Mouse (Mus musculus) CH12.LX (cell line): ENCODE measurements around the gene Adarb1. TPM values are rescaled to one million over a fixed set of nuclear protein-coding genes. Genes with fewer than 3 reads are reported as not detected.

Source experiments
- DNase-seq: peaks from one replicate; pipeline ENCODE4 v3.0.0-alpha.2; 2013; ENCODE audit errors: extremely low read depth
- H3K27ac ChIP-seq: 2 replicates; pipeline ENCODE4 v1.5.1; 2012; ENCODE audit warnings: low read depth, mild to moderate bottlenecking, control low read depth, moderate library complexity; ENCODE audit not compliant: insufficient read depth
- H3K27me3 ChIP-seq: replicated peaks from 2 replicates; pipeline ENCODE3; 2012; ENCODE audit warnings: inconsistent platforms
- H3K36me3 ChIP-seq, 2 experiments: replicated peaks in 1 of 2; 2 replicates each; pipeline versions ENCODE3 to v1.6.1; 2012; ENCODE audit warnings: inconsistent platforms in 1 of 2, low read length in 1 of 2, mild to moderate bottlenecking in 1 of 2, mixed read lengths in 1 of 2, moderate library complexity in 1 of 2; ENCODE audit not compliant: control insufficient read depth in 1 of 2, insufficient read depth in 1 of 2
- H3K4me1 ChIP-seq, 2 experiments: 2 replicates each; pipeline ENCODE4 v1.6.1; 2012; ENCODE audit warnings: inconsistent platforms in 1 of 2, moderate library complexity in 1 of 2; ENCODE audit not compliant: insufficient read depth in 2 of 2, control insufficient read depth in 1 of 2
- H3K4me2 ChIP-seq: 2 replicates; pipeline ENCODE4 v1.6.1; 2012; ENCODE audit warnings: low read depth, mild to moderate bottlenecking, control low read depth; ENCODE audit not compliant: poor library complexity, insufficient read depth, severe bottlenecking
- H3K4me3 ChIP-seq, 3 experiments: fragments of 150-350 bp in 1 of 3; sonication (generic) in 1 of 3; replicated peaks in 1 of 3; 2 replicates each; pipeline versions ENCODE3 to v1.5.1; 2011 to 2012; ENCODE audit warnings: low read depth in 2 of 3, low read length in 2 of 3, mild to moderate bottlenecking in 2 of 3, moderate library complexity in 2 of 3, control low read depth in 1 of 3, improper control_type of control experiment in 1 of 3, inconsistent platforms in 1 of 3, mixed read lengths in 1 of 3; ENCODE audit not compliant: poor library complexity in 1 of 3
- H3K79me2 ChIP-seq: replicated peaks from 2 replicates; pipeline ENCODE4 v1.6.1; 2012; ENCODE audit warnings: mild to moderate bottlenecking, moderate library complexity; ENCODE audit not compliant: control insufficient read depth, poor library complexity, insufficient read depth, severe bottlenecking; ENCODE audit errors: extremely low read depth
- H3K9ac ChIP-seq: 2 replicates; pipeline ENCODE4 v1.6.1; 2012; ENCODE audit warnings: low read depth, mild to moderate bottlenecking, control low read depth, moderate library complexity; ENCODE audit not compliant: insufficient read depth
- H3K9me3 ChIP-seq: replicated peaks from 2 replicates; pipeline ENCODE3; 2012; ENCODE audit warnings: low read length, inconsistent platforms, mixed read lengths
- BHLHE40 ChIP-seq: IDR thresholded peaks from 2 replicates; pipeline ENCODE4 v1.6.1; 2011; ENCODE audit warnings: mild to moderate bottlenecking, low read depth, low read length, improper control_type of control experiment
- CHD1 ChIP-seq: IDR thresholded peaks from 2 replicates; pipeline ENCODE4 v1.6.1; 2012; ENCODE audit warnings: low read depth, low read length, improper control_type of control experiment, inconsistent platforms
- E2F4 ChIP-seq: IDR thresholded peaks from 2 replicates; pipeline ENCODE4 v1.6.1; 2011; ENCODE audit warnings: low read depth, low read length, improper control_type of control experiment; ENCODE audit not compliant: insufficient replicate concordance
- ELF1 ChIP-seq: IDR thresholded peaks from 2 replicates; pipeline ENCODE4 v1.6.1; 2014; ENCODE audit warnings: low read depth, mild to moderate bottlenecking, inconsistent platforms, low read length, improper control_type of control experiment
- ETS1 ChIP-seq: conservative IDR thresholded peaks from 2 replicates; pipeline ENCODE4 v1.6.1; 2012; ENCODE audit warnings: low read depth, mild to moderate bottlenecking, inconsistent platforms, low read length, improper control_type of control experiment, moderate library complexity
- GABPA ChIP-seq: IDR thresholded peaks from 2 replicates; pipeline ENCODE4 v1.6.1; 2012; ENCODE audit warnings: low read depth, low read length, improper control_type of control experiment, inconsistent platforms; ENCODE audit not compliant: insufficient replicate concordance
- HCFC1 ChIP-seq: IDR thresholded peaks from 2 replicates; pipeline ENCODE4 v1.6.1; 2012; ENCODE audit warnings: low read depth, mild to moderate bottlenecking, inconsistent platforms, low read length, improper control_type of control experiment
- KAT2A ChIP-seq: IDR thresholded peaks from 2 replicates; pipeline ENCODE4 v1.6.1; 2012; ENCODE audit warnings: low read length, improper control_type of control experiment, inconsistent platforms; ENCODE audit not compliant: insufficient replicate concordance
- MAFK ChIP-seq: IDR thresholded peaks from 2 replicates; pipeline ENCODE4 v1.6.1; 2011; ENCODE audit warnings: low read length, improper control_type of control experiment; ENCODE audit not compliant: insufficient replicate concordance
- MAZ ChIP-seq: IDR thresholded peaks from 2 replicates; pipeline ENCODE4 v1.6.1; 2012; ENCODE audit warnings: low read depth, mild to moderate bottlenecking, inconsistent platforms, low read length, improper control_type of control experiment, moderate library complexity
- MXI1 ChIP-seq: IDR thresholded peaks from 2 replicates; pipeline ENCODE4 v1.6.1; 2011; ENCODE audit warnings: mild to moderate bottlenecking, low read depth, low read length, improper control_type of control experiment
- MYC ChIP-seq: IDR thresholded peaks from 2 replicates; pipeline ENCODE4 v1.6.1; 2011; ENCODE audit warnings: low read depth, mild to moderate bottlenecking, improper control_type of control experiment, low read length
- NELFE ChIP-seq: IDR thresholded peaks from 2 replicates; pipeline ENCODE4 v1.6.1; 2011; ENCODE audit warnings: low read depth, low read length, improper control_type of control experiment
- NRF1 ChIP-seq: IDR thresholded peaks from 2 replicates; pipeline ENCODE4 v1.6.1; 2014; ENCODE audit warnings: low read depth, mild to moderate bottlenecking, inconsistent platforms, low read length, improper control_type of control experiment, moderate library complexity
- POLR2A ChIP-seq: IDR thresholded peaks from 2 replicates; pipeline ENCODE4 v1.6.1; 2011; ENCODE audit warnings: low read depth, mild to moderate bottlenecking, improper control_type of control experiment, low read length
- POLR2AphosphoS2 ChIP-seq: IDR thresholded peaks from 2 replicates; pipeline ENCODE4 v1.6.1; 2011; ENCODE audit warnings: low read depth, low read length, improper control_type of control experiment
- RAD21 ChIP-seq: IDR thresholded peaks from 2 replicates; pipeline ENCODE4 v1.6.1; 2011; ENCODE audit warnings: low read depth, mild to moderate bottlenecking, low read length, improper control_type of control experiment, moderate library complexity
- SIN3A ChIP-seq: IDR thresholded peaks from 2 replicates; pipeline ENCODE4 v1.6.1; 2012; ENCODE audit warnings: low read length, improper control_type of control experiment, inconsistent platforms
- TBP ChIP-seq: conservative IDR thresholded peaks from 2 replicates; pipeline ENCODE4 v1.6.1; 2011; ENCODE audit warnings: low read depth, low read length, improper control_type of control experiment
- TCF12 ChIP-seq: IDR thresholded peaks from 2 replicates; pipeline ENCODE4 v1.6.1; 2014; ENCODE audit warnings: low read depth, mild to moderate bottlenecking, inconsistent platforms, low read length, improper control_type of control experiment
- USF1 ChIP-seq: IDR thresholded peaks from 2 replicates; pipeline ENCODE4 v1.6.1; 2014; ENCODE audit warnings: low read depth, mild to moderate bottlenecking, inconsistent platforms, low read length, improper control_type of control experiment
- ZMIZ1 ChIP-seq: IDR thresholded peaks from 2 replicates; pipeline ENCODE4 v1.6.1; 2012; ENCODE audit warnings: low read depth, mild to moderate bottlenecking, inconsistent platforms, low read length, improper control_type of control experiment
- ZNF384 ChIP-seq: IDR thresholded peaks from 2 replicates; pipeline ENCODE4 v1.6.1; 2012; ENCODE audit warnings: low read depth, low read length, improper control_type of control experiment, inconsistent platforms
- dilution Hi-C: fragments of 300-500 bp; cut with MboI; formaldehyde crosslinking; loops from 2 replicates; pipeline ENCODE4 v1.14.3; 2020; ENCODE audit warnings: low sequenced_read_pairs; ENCODE audit not compliant: extremely low pct_unique_long_range_greater_than_20kb, extremely low pct_ligation_motif_present
- in situ Hi-C: fragments of 300-500 bp; cut with MboI; formaldehyde crosslinking; loops from 3 replicates; pipeline ENCODE4 v1.14.3; 2019; ENCODE audit warnings: low sequenced_read_pairs, low pct_ligation_motif_present, low pct_unique_long_range_greater_than_20kb, mixed read lengths
- polyA plus RNA-seq: library from polyadenylated mRNA; unstranded; fragments of >175 nt; gene quantifications from 2 replicates; pipeline ENCODE4 v1.2.1, GENCODE M21; 2012; ENCODE audit warnings: low read depth; ENCODE audit not compliant: insufficient read length
- total RNA-seq, 2 experiments: library from RNA; depleted of rRNA; stranded (reverse); fragments of 300-350 nt in 1 of 2; fragments of >200 nt in 1 of 2; gene quantifications; 2 replicates each; pipeline ENCODE4 v1.2.3; 2012 to 2014

The Adarb1 gene
- total and polyA plus RNA-seq, 3 experiments = 1.7 to 3.5 (median 2.4) TPM

- no peak for TF ChIP-seq MXI1
- no peak for TF ChIP-seq MYC
- TF ChIP-seq MAZ = no peak
- no peak for TF ChIP-seq NELFE
- no peak for TF ChIP-seq HCFC1
- no peak for TF ChIP-seq POLR2A
- no peak for TF ChIP-seq TBP
- no peak for TF ChIP-seq E2F4
- TF ChIP-seq, all 38 proteins: peak for 0
- Histone ChIP-seq H3K27ac (no peak overlapping the region), H3K4me2 (no peak overlapping the region), H3K27me3 (peaks cover 16% of the 10 kb centered on the region), H3K4me1 (0 out of 4 replicates have a peak, but pooled peaks cover 0 to 3% of the 10 kb centered on the region in 2 experiments), H3K36me3 (no peaks in the 10 kb centered on the region), H3K79me2 (no peaks in the 10 kb centered on the region), H3K9me3 (no peaks in the 10 kb centered on the region), H3K4me3 (no peak overlapping the region), H3K9ac (no peak overlapping the region)
- DNase-seq = no peak
- dilution Hi-C loops (no loop called here), in situ Hi-C loops (no loop called here)
Measured at GRCm38 (mm10) chr10:77430771-77431170, 12.7 kb upstream of the Adarb1 start.

GRCm38 (mm10) chr10:77429921-77430320, 11.9 kb upstream of the Adarb1 start:
- in situ Hi-C loops (no loop called here), dilution Hi-C loops (no loop called here)
- H3K4me1 ChIP-seq = 0 out of 4 replicates have a peak, but pooled peaks cover 0 to 2% of the 10 kb centered on the region in 2 experiments
- no peaks in the 10 kb centered on the region for H3K9me3 ChIP-seq
- no peak overlapping the region for H3K27ac ChIP-seq
- no peaks in the 10 kb centered on the region for H3K79me2 ChIP-seq
- no peak for TF ChIP-seq E2F4
- no peak for TF ChIP-seq ELF1
- TF ChIP-seq CHD1 = no peak
- TF ChIP-seq GABPA = no peak
- TF ChIP-seq BHLHE40 = no peak
- TF ChIP-seq ZMIZ1 = no peak
- no peaks in the 10 kb centered on the region for H3K36me3 ChIP-seq
- H3K27me3 ChIP-seq = peaks cover 12% of the 10 kb centered on the region
- no peak for DNase-seq
- H3K4me2 ChIP-seq = no peak overlapping the region
- H3K9ac ChIP-seq = no peak overlapping the region
- H3K4me3 ChIP-seq = no peak overlapping the region

GRCm38 (mm10) chr10:77427610-77428009, 9.5 kb upstream of the Adarb1 start:
- in situ Hi-C loops (no loop called here), dilution Hi-C loops (no loop called here)
- peaks cover 8% of the 10 kb centered on the region for H3K27me3 ChIP-seq
- H3K79me2 ChIP-seq = no peaks in the 10 kb centered on the region
- H3K36me3 ChIP-seq = no peaks in the 10 kb centered on the region
- H3K9ac ChIP-seq = no peak overlapping the region
- no peak overlapping the region for H3K4me2 ChIP-seq
- no peak for DNase-seq
- no peak overlapping the region for H3K4me3 ChIP-seq
- no peaks in the 10 kb centered on the region for H3K9me3 ChIP-seq
- TF ChIP-seq USF1 = no peak
- TF ChIP-seq NRF1 = no peak
- no peak for TF ChIP-seq ZNF384
- TF ChIP-seq GABPA = no peak
- TF ChIP-seq SIN3A = no peak
- TF ChIP-seq RAD21 = no peak
- no peak for TF ChIP-seq ETS1
- no peak for TF ChIP-seq KAT2A
- no peak for TF ChIP-seq TCF12
- no peak for TF ChIP-seq TBP
- no peak for TF ChIP-seq POLR2AphosphoS2
- no peak for TF ChIP-seq MAFK
- no peaks in the 10 kb centered on the region for H3K4me1 ChIP-seq
- no peak overlapping the region for H3K27ac ChIP-seq
